Mouse (Mus musculus): ENCODE measurements at regions not wholly inside any gene's neighbourhood (a gene's known extent, or its start where the extent isn't known, plus 50 kb on each side); places are given as distances from the start of the nearest gene placed in this dataset.
A peak's percentile ranks its signal among the peaks of the same experiment; 100 is the strongest.

- WGBS = 73% methylated on average over 6 of the region's 6 CpGs
- ATAC-seq (ENCODE audit: insufficient read depth, low FRiP score, low TSS enrichment) = 0 out of 2 replicates have a peak, but pooled peaks have one; percentile 23
Measured at GRCm38 (mm10) chr12:68584786-68585523, 574.0 kb downstream of the Rps29 start.

GRCm38 (mm10) chr12:68579909-68580308 lies 579.1 kb downstream of the Rps29 start:
- Histone ChIP-seq H3K27me3 (ENCODE audit: control insufficient read depth, insufficient read depth, low read length) (no peaks in the 10 kb centered on the region), H3K4me2 (ENCODE audit: low read depth) (no peak overlapping the region), H3K9me3 (ENCODE audit: control insufficient read depth, low read length) (no peaks in the 10 kb centered on the region), H3K36me3 (ENCODE audit: control insufficient read depth, insufficient read depth, low read length) (no peaks in the 10 kb centered on the region), H3K4me1 (ENCODE audit: control insufficient read depth, insufficient read depth, low read length) (no peaks in the 10 kb centered on the region), H3K4me3 (ENCODE audit: low read depth, low read length) (no peak overlapping the region), H3K27ac (ENCODE audit: low read depth, low read length) (no peak overlapping the region), H3K9ac (ENCODE audit: low read length) (no peak overlapping the region)
- ATAC-seq (ENCODE audit: insufficient read depth, low FRiP score, low TSS enrichment) (no peak), DNase-seq (ENCODE audit: low spot score) (no peak)
- WGBS = 40% methylated on average over 5 of the region's 5 CpGs

More at GRCm38 (mm10) chr12:68584786-68585523, 574.0 kb downstream of the Rps29 start:
- Histone ChIP-seq H3K4me2 (ENCODE audit: low read depth) (no peak overlapping the region), H3K9ac (ENCODE audit: low read length) (no peak overlapping the region), H3K9me3 (ENCODE audit: control insufficient read depth, low read length) (no peaks in the 10 kb centered on the region), H3K27ac (ENCODE audit: low read depth, low read length) (no peak overlapping the region), H3K4me1 (ENCODE audit: control insufficient read depth, insufficient read depth, low read length) (no peaks in the 10 kb centered on the region), H3K4me3 (ENCODE audit: low read depth, low read length) (no peak overlapping the region), H3K36me3 (ENCODE audit: control insufficient read depth, insufficient read depth, low read length) (no peaks in the 10 kb centered on the region), H3K27me3 (ENCODE audit: control insufficient read depth, insufficient read depth, low read length) (no peaks in the 10 kb centered on the region)
- DNase-seq (ENCODE audit: low spot score) = no peak

- H3K4me1 ChIP-seq (ENCODE audit: control insufficient read depth, insufficient read depth, low read length) = no peaks in the 10 kb centered on the region
- no peaks in the 10 kb centered on the region for H3K27me3 ChIP-seq (ENCODE audit: control insufficient read depth, insufficient read depth, low read length)
- no peak overlapping the region for H3K4me3 ChIP-seq (ENCODE audit: low read depth, low read length)
- no peak overlapping the region for H3K4me2 ChIP-seq (ENCODE audit: low read depth)
- peak; percentile 45; the same call in 1 of the 2 replicates for ATAC-seq (ENCODE audit: insufficient read depth, low FRiP score, low TSS enrichment)
- H3K36me3 ChIP-seq (ENCODE audit: control insufficient read depth, insufficient read depth, low read length) = no peaks in the 10 kb centered on the region
- no peak overlapping the region for H3K9ac ChIP-seq (ENCODE audit: low read length)
- 60% methylated on average over 6 of the region's 6 CpGs for WGBS
- no peaks in the 10 kb centered on the region for H3K9me3 ChIP-seq (ENCODE audit: control insufficient read depth, low read length)
- DNase-seq (ENCODE audit: low spot score) = no peak
- no peak overlapping the region for H3K27ac ChIP-seq (ENCODE audit: low read depth, low read length)
Measured at GRCm38 (mm10) chr12:68577453-68577852, 581.5 kb downstream of the Rps29 start.

GRCm38 (mm10) chr12:68576855-68577254 lies 582.1 kb downstream of the Rps29 start:
- Histone ChIP-seq H3K27me3 (ENCODE audit: control insufficient read depth, insufficient read depth, low read length) (no peaks in the 10 kb centered on the region), H3K9me3 (ENCODE audit: control insufficient read depth, low read length) (no peaks in the 10 kb centered on the region), H3K4me2 (ENCODE audit: low read depth) (no peak overlapping the region), H3K27ac (ENCODE audit: low read depth, low read length) (no peak overlapping the region), H3K4me3 (ENCODE audit: low read depth, low read length) (no peak overlapping the region), H3K36me3 (ENCODE audit: control insufficient read depth, insufficient read depth, low read length) (no peaks in the 10 kb centered on the region), H3K4me1 (ENCODE audit: control insufficient read depth, insufficient read depth, low read length) (no peaks in the 10 kb centered on the region), H3K9ac (ENCODE audit: low read length) (no peak overlapping the region)
- ATAC-seq (ENCODE audit: insufficient read depth, low FRiP score, low TSS enrichment) = no peak
- WGBS = 77% methylated on average over 7 of the region's 7 CpGs
- DNase-seq (ENCODE audit: low spot score) = no peak

- 75% methylated on average over 7 of the region's 7 CpGs for WGBS
- H3K36me3 ChIP-seq (ENCODE audit: control insufficient read depth, insufficient read depth, low read length) = no peaks in the 10 kb centered on the region
- no peak overlapping the region for H3K4me2 ChIP-seq (ENCODE audit: low read depth)
- no peak for ATAC-seq (ENCODE audit: insufficient read depth, low FRiP score, low TSS enrichment)
- no peaks in the 10 kb centered on the region for H3K9me3 ChIP-seq (ENCODE audit: control insufficient read depth, low read length)
- no peak overlapping the region for H3K27ac ChIP-seq (ENCODE audit: low read depth, low read length)
- no peaks in the 10 kb centered on the region for H3K27me3 ChIP-seq (ENCODE audit: control insufficient read depth, insufficient read depth, low read length)
- no peak overlapping the region for H3K4me3 ChIP-seq (ENCODE audit: low read depth, low read length)
- no peaks in the 10 kb centered on the region for H3K4me1 ChIP-seq (ENCODE audit: control insufficient read depth, insufficient read depth, low read length)
- H3K9ac ChIP-seq (ENCODE audit: low read length) = no peak overlapping the region
- DNase-seq (ENCODE audit: low spot score) = no peak
Measured at GRCm38 (mm10) chr12:68554943-68555627, 603.9 kb downstream of the Rps29 start.

- H3K36me3 ChIP-seq (ENCODE audit: control insufficient read depth, insufficient read depth, low read length) = no peaks in the 10 kb centered on the region
- no peaks in the 10 kb centered on the region for H3K4me1 ChIP-seq (ENCODE audit: control insufficient read depth, insufficient read depth, low read length)
- no peak overlapping the region for H3K4me2 ChIP-seq (ENCODE audit: low read depth)
- 48% methylated on average over 2 of the region's 2 CpGs for WGBS
- no peak for ATAC-seq (ENCODE audit: insufficient read depth, low FRiP score, low TSS enrichment)
- no peak for DNase-seq (ENCODE audit: low spot score)
- no peak overlapping the region for H3K27ac ChIP-seq (ENCODE audit: low read depth, low read length)
- no peak overlapping the region for H3K9ac ChIP-seq (ENCODE audit: low read length)
- no peak overlapping the region for H3K4me3 ChIP-seq (ENCODE audit: low read depth, low read length)
- no peaks in the 10 kb centered on the region for H3K9me3 ChIP-seq (ENCODE audit: control insufficient read depth, low read length)
- H3K27me3 ChIP-seq (ENCODE audit: control insufficient read depth, insufficient read depth, low read length) = no peaks in the 10 kb centered on the region
Measured at GRCm38 (mm10) chr12:68554292-68554691, 604.7 kb downstream of the Rps29 start.

GRCm38 (mm10) chr12:68541811-68542210 lies 617.2 kb downstream of the Rps29 start:
- Histone ChIP-seq H3K4me2 (ENCODE audit: low read depth) (no peak overlapping the region), H3K4me1 (ENCODE audit: control insufficient read depth, insufficient read depth, low read length) (no peaks in the 10 kb centered on the region), H3K9ac (ENCODE audit: low read length) (no peak overlapping the region), H3K4me3 (ENCODE audit: low read depth, low read length) (no peak overlapping the region), H3K9me3 (ENCODE audit: control insufficient read depth, low read length) (no peaks in the 10 kb centered on the region), H3K36me3 (ENCODE audit: control insufficient read depth, insufficient read depth, low read length) (no peaks in the 10 kb centered on the region), H3K27me3 (ENCODE audit: control insufficient read depth, insufficient read depth, low read length) (no peaks in the 10 kb centered on the region), H3K27ac (ENCODE audit: low read depth, low read length) (no peak overlapping the region)
- ATAC-seq (ENCODE audit: insufficient read depth, low FRiP score, low TSS enrichment) (no peak), DNase-seq (ENCODE audit: low spot score) (no peak)
- 66% methylated on average over 3 of the region's 3 CpGs for WGBS

- H3K4me2 ChIP-seq (ENCODE audit: low read depth) = no peak overlapping the region
- DNase-seq (ENCODE audit: low spot score) = peak; percentile 45
- no peaks in the 10 kb centered on the region for H3K9me3 ChIP-seq (ENCODE audit: control insufficient read depth, low read length)
- WGBS = 84% methylated on average over 4 of the region's 4 CpGs
- no peak overlapping the region for H3K9ac ChIP-seq (ENCODE audit: low read length)
- H3K4me3 ChIP-seq (ENCODE audit: low read depth, low read length) = no peak overlapping the region
- H3K27ac ChIP-seq (ENCODE audit: low read depth, low read length) = no peak overlapping the region
- no peak for ATAC-seq (ENCODE audit: insufficient read depth, low FRiP score, low TSS enrichment)
- H3K27me3 ChIP-seq (ENCODE audit: control insufficient read depth, insufficient read depth, low read length) = no peaks in the 10 kb centered on the region
- no peaks in the 10 kb centered on the region for H3K4me1 ChIP-seq (ENCODE audit: control insufficient read depth, insufficient read depth, low read length)
- no peaks in the 10 kb centered on the region for H3K36me3 ChIP-seq (ENCODE audit: control insufficient read depth, insufficient read depth, low read length)
Measured at GRCm38 (mm10) chr12:68500794-68501193, 658.2 kb downstream of the Rps29 start.

GRCm38 (mm10) chr12:68463032-68463431 lies 696.0 kb downstream of the Rps29 start:
- Histone ChIP-seq H3K4me2 (ENCODE audit: low read depth) (no peak overlapping the region), H3K4me3 (ENCODE audit: low read depth, low read length) (no peak overlapping the region), H3K36me3 (ENCODE audit: control insufficient read depth, insufficient read depth, low read length) (no peaks in the 10 kb centered on the region), H3K9me3 (ENCODE audit: control insufficient read depth, low read length) (no peaks in the 10 kb centered on the region), H3K4me1 (ENCODE audit: control insufficient read depth, insufficient read depth, low read length) (no peaks in the 10 kb centered on the region), H3K27me3 (ENCODE audit: control insufficient read depth, insufficient read depth, low read length) (no peaks in the 10 kb centered on the region), H3K9ac (ENCODE audit: low read length) (no peak overlapping the region), H3K27ac (ENCODE audit: low read depth, low read length) (no peak overlapping the region)
- no peak for ATAC-seq (ENCODE audit: insufficient read depth, low FRiP score, low TSS enrichment)
- peak; percentile 12 for DNase-seq (ENCODE audit: low spot score)
- 51% methylated on average over 4 of the region's 4 CpGs for WGBS

All from neural tube, embryonic 11.5 days (tissue).